Mouse (Mus musculus) limb, embryonic 11.5 days (tissue): Measurements from ENCODE around the gene Arhgef18. TPM values are rescaled to one million over a fixed set of nuclear protein-coding genes. Genes with fewer than 3 reads are reported as not detected.
A peak's percentile ranks its signal among the peaks of the same experiment; 100 is the strongest.

ENCODE experiments used
- ATAC-seq: fragments of 200-750 bp; cut with Nextera tagmentation; 2 replicates; pipeline ENCODE4 v1.8.0; 2017; ENCODE audit warnings: low read depth; ENCODE audit not compliant: insufficient number of reproducible peaks, low FRiP score, low TSS enrichment
- DNase-seq: peaks from one replicate; pipeline ENCODE4 v3.0.0-alpha.2; 2015; ENCODE audit warnings: low spot score
- H3K27ac ChIP-seq: fragments of 300-500 bp; sonication (generic); replicated peaks from 2 replicates; pipeline ENCODE4 v1.5.1; 2014; ENCODE audit warnings: low read depth, mild to moderate bottlenecking, low read length
- H3K27me3 ChIP-seq: fragments of 300-500 bp; sonication (generic); 2 replicates; pipeline ENCODE4 v1.6.1; 2014; ENCODE audit warnings: mild to moderate bottlenecking, low read length, mixed read lengths; ENCODE audit not compliant: control insufficient read depth, insufficient read depth
- H3K36me3 ChIP-seq: fragments of 300-500 bp; sonication (generic); 2 replicates; pipeline ENCODE4 v1.6.1; 2014; ENCODE audit warnings: mild to moderate bottlenecking, low read length, moderate library complexity, mixed read lengths; ENCODE audit not compliant: control insufficient read depth, insufficient read depth
- H3K4me1 ChIP-seq: fragments of 300-500 bp; sonication (generic); 2 replicates; pipeline ENCODE4 v1.6.1; 2014; ENCODE audit warnings: low read length, mixed read lengths; ENCODE audit not compliant: control insufficient read depth, insufficient read depth
- H3K4me2 ChIP-seq: fragments of 300-500 bp; sonication (generic); 2 replicates; pipeline ENCODE4 v1.6.1; 2014; ENCODE audit warnings: low read depth, mild to moderate bottlenecking, moderate library complexity; ENCODE audit not compliant: severe bottlenecking
- H3K4me3 ChIP-seq: fragments of 300-500 bp; sonication (generic); 2 replicates; pipeline ENCODE4 v1.5.1; 2014; ENCODE audit warnings: low read depth, low read length
- H3K9ac ChIP-seq: fragments of 300-500 bp; sonication (generic); 2 replicates; pipeline ENCODE4 v1.6.1; 2014; ENCODE audit warnings: mild to moderate bottlenecking, low read length
- H3K9me3 ChIP-seq: fragments of 300-500 bp; sonication (generic); 2 replicates; pipeline ENCODE4 v1.6.1; 2016; ENCODE audit warnings: low read length; ENCODE audit not compliant: control insufficient read depth
- WGBS: fragments of 180-500 bp; shearing (Covaris S2); extraction: QIAGEN DNeasy Blood & Tissue Kit; methylation state at CpG from one replicate; pipeline ENCODE4 v1.1.7; 2014; 5-methylcytosine and 5-hydroxymethylcytosine counted together
- polyA plus RNA-seq: library from polyadenylated mRNA; unstranded; fragments of >200 nt; fragmentation: Nextera tagmentation; extraction: Ambion mirVana; gene quantifications from 2 replicates; pipeline ENCODE4 v1.2.1, GENCODE M21; 2014

Gene Arhgef18
- polyA plus RNA-seq, 1 experiment from 2014 or later: 8.2 TPM

DNA sequence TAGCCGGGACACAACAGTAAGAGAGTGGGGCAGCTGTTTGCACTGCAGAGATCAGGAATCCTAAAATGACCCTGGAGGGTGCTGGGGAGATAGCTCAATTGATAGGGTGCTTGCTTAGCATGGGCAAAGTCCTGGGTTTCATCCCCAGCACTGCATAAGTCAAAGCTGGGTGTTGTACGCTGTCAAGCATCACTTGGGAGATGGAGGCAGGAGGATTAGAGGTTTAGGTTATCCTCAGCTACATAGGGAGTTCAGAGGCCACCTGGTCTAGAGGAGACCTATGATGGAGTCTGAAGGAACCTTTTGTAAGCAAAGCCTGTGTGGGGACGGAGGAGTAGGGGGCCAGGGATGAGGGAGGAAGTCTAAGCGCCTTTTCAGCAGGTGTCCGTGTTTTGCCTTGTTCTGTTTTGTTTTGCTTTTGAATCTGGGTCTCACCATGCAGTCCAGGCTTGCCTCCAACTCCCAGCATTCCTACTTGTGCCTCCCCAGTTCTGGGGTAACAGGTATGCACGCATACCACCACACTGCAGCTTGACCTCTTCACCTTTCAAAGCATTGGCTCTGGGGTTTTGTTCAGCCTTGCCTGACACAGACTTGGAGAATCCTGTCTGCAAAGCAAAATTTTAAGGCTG lies 38.9 kb upstream of the Arhgef18 start:
- Histone ChIP-seq H3K27ac (no peak overlapping the region), H3K27me3 (no peaks in the 10 kb centered on the region), H3K9ac (no peak overlapping the region), H3K4me2 (no peak overlapping the region), H3K36me3 (no peaks in the 10 kb centered on the region), H3K4me1 (no peaks in the 10 kb centered on the region), H3K9me3 (no peaks in the 10 kb centered on the region; the same call in 1 of the 2 replicates), H3K4me3 (no peak overlapping the region)
- ATAC-seq (no peak), DNase-seq (no peak)
- WGBS: 74% methylated on average over 6 of the region's 6 CpGs

DNA sequence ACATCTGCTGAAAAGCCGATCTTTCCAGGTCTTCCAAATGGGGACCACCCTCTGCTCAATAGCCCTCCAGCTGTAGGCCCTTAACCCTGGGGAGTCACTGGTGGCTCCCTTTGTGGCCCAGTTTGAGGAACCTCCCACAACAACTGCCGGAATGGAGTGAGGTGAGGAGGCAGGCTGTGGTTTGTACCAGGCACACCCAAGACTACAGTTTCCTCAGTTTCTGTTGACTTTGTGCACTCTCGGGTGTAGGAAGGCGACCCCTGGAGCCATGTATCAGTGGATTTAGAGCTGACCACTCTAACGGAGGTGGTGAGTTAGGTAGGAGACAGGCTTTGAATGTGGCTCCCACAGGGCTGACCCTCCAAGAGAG lies 38.4 kb upstream of the Arhgef18 start:
- WGBS: 79% methylated on average over 5 of the region's 5 CpGs

DNA sequence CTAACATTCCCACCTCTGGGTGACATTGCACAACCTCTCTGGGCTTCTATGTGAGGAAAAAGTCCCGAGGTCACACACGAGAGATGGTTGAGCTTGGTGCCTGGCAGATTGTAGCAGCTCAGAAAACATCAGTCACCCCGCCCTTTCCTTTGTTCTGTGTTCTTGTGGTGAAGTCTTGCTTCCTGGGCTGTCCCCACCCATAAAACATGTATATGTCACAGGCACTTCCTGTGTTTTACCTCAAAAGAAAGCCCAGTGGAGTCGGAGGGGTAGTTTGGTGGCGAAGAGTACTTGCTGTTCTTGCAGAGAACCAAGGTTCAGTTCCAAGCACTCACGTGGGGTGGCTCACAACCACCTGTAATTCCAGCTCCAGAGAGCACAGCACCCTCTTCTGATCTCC lies 37.2 kb upstream of the Arhgef18 start:
- H3K36me3 ChIP-seq: no peaks in the 10 kb centered on the region
- no peak overlapping the region for H3K4me2 ChIP-seq
- no peaks in the 10 kb centered on the region for H3K4me1 ChIP-seq
- H3K27me3 ChIP-seq: no peaks in the 10 kb centered on the region
- ATAC-seq: no peak
- H3K9ac ChIP-seq: no peak overlapping the region
- WGBS: 87% methylated on average over 6 of the region's 6 CpGs
- no peak overlapping the region for H3K4me3 ChIP-seq
- no peak for DNase-seq
- H3K27ac ChIP-seq: no peak overlapping the region
- H3K9me3 ChIP-seq: no peaks in the 10 kb centered on the region

More for the DNA sequence above, 38.4 kb upstream of the Arhgef18 start:
- H3K4me3 ChIP-seq: no peak overlapping the region
- no peaks in the 10 kb centered on the region for H3K36me3 ChIP-seq
- DNase-seq (no peak), ATAC-seq (no peak)
- no peaks in the 10 kb centered on the region for H3K4me1 ChIP-seq
- no peak overlapping the region for H3K4me2 ChIP-seq
- no peak overlapping the region for H3K27ac ChIP-seq
- H3K9ac ChIP-seq: no peak overlapping the region
- H3K27me3 ChIP-seq: no peaks in the 10 kb centered on the region
- H3K9me3 ChIP-seq: no peaks in the 10 kb centered on the region; the same call in 1 of the 2 replicates

DNA sequence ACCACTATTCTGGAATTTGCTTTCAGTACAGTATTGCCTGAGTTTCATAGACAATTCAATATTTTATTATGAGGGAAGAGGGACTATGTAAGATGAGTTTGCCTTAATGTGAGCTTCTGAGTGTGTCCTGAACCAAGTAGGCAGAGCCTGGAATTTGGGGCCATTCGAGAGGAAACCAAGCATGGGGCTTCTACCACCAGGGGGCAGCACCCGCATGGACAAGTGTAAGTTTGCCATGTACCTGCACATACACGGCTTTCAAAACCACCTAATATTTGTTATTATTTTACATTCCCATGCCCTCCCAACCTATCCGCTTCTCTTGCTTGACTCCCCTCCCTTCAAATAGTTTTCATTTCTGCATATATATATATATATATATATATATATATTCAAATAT lies 34.7 kb upstream of the Arhgef18 start:
- WGBS: 8% methylated on average over 4 of the region's 4 CpGs
- Histone ChIP-seq H3K4me1 (no peaks in the 10 kb centered on the region), H3K36me3 (no peaks in the 10 kb centered on the region), H3K9ac (no peak overlapping the region), H3K9me3 (no peaks in the 10 kb centered on the region), H3K4me2 (no peak overlapping the region), H3K27me3 (no peaks in the 10 kb centered on the region), H3K27ac (no peak overlapping the region), H3K4me3 (no peak overlapping the region)
- no peak for ATAC-seq
- DNase-seq: peak; percentile 89

DNA sequence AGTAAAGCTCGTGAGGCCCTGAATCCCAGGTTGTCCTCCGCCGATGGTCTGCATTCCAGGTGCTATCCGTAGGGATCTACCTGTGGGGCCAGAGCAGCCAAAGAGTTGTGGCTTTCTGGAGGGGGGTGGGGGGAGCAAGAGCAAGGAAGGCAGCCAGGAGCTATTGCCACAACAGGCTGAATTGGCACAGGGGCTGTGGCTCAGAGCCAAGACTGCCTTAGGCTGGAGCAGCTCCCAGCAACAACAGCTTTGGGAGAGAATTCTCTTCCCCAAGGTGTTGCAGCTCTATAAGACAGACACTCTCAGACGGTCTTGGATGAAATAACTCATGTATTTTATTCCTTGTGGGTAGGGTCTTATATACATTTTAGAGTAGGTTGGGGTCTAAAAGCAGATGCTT lies 25.7 kb upstream of the Arhgef18 start:
- Histone ChIP-seq H3K4me2 (no peak overlapping the region), H3K27me3 (no peaks in the 10 kb centered on the region), H3K27ac (no peak overlapping the region), H3K4me1 (no peaks in the 10 kb centered on the region), H3K4me3 (no peak overlapping the region), H3K9me3 (peaks cover 2% of the 10 kb centered on the region; the same call in 1 of the 2 replicates), H3K36me3 (no peaks in the 10 kb centered on the region), H3K9ac (no peak overlapping the region)
- no peak for DNase-seq
- ATAC-seq: no peak
- 85% methylated on average over 5 of the region's 5 CpGs for WGBS

DNA sequence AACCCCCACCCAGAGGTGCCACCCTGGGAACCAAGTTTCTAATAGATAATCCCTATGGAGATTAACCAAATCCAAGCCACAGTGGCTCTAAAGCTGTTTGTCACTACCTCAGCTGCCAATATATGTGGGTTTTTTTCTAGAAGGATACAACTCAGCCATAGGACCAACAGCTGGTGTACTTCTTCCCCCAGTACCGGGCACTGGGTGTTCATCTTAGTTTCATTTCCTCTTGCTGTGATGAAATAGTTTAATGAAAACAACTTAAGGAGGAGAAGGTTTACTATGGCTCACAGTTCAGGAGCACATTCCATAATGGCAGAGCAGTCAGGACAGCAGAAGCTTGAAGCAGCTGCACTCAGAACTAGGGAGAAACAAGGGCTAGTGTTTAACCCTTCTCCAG lies 24.7 kb upstream of the Arhgef18 start:
- ATAC-seq (no peak), DNase-seq (no peak)
- WGBS: 89% methylated on average over 1 of the region's 1 CpGs
- Histone ChIP-seq H3K27ac (no peak overlapping the region), H3K4me3 (no peak overlapping the region), H3K27me3 (no peaks in the 10 kb centered on the region), H3K9ac (no peak overlapping the region), H3K4me2 (no peak overlapping the region), H3K4me1 (no peaks in the 10 kb centered on the region), H3K9me3 (peaks cover 2% of the 10 kb centered on the region; the same call in 1 of the 2 replicates), H3K36me3 (no peaks in the 10 kb centered on the region)

DNA sequence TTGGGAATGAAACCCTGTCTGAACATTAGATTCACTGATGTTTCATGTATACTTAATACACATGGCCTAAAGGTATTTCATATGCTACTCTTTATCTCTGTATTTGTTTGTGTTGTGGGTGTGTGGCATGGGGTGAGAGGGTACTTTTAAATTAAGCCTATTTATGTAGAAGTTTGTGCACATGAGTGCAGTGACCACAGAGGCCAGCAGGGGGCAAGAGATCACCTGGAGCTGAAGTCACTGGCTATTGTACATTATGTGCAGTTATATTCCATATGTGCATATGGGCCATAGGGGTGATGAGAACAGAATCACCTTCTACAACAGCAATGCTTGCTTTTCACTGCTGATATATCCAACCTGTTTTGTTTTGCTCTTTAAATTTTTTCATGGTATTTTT lies 17.1 kb upstream of the Arhgef18 start:
- no peak overlapping the region for H3K9ac ChIP-seq
- no peak overlapping the region for H3K27ac ChIP-seq
- H3K4me1 ChIP-seq: no peaks in the 10 kb centered on the region
- no peaks in the 10 kb centered on the region for H3K9me3 ChIP-seq
- no peak overlapping the region for H3K4me2 ChIP-seq
- DNase-seq (no peak), ATAC-seq (no peak)
- H3K27me3 ChIP-seq: no peaks in the 10 kb centered on the region
- H3K36me3 ChIP-seq: no peaks in the 10 kb centered on the region
- H3K4me3 ChIP-seq: no peak overlapping the region

DNA sequence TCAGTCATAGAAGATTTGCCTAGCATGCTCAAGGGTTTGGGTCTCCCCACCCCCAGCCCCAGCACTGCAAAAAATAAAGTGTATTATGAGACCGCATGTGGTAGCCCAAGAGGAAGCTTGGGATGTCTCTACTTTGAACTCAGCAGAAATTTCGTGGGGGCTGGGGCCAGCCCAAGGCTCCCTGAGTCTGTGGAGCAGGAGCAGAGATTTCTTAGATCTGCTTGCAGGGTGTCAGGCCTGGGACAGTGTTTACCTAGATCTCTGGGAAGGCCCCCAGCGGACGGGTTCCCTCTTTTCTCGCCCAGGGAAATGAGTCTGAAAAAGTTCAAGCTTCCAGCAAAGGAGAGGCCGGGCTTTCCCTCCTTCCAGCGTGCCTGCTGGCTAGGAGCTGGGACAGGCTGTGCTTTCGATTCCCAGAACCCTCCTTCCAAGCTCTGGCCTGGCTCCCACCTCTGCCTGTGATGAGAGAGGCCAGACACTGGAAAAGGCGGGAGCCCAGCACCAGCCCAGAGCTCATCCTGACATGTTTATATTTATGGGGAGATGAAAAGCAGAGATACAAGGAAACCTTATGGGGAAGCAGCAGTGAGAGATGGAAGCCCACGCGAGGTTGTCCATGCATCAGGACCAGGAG lies 16.0 kb upstream of the Arhgef18 start:
- no peaks in the 10 kb centered on the region for H3K9me3 ChIP-seq
- H3K36me3 ChIP-seq: no peaks in the 10 kb centered on the region
- ATAC-seq: no peak
- no peak overlapping the region for H3K4me3 ChIP-seq
- H3K27ac ChIP-seq: no peak overlapping the region
- no peak overlapping the region for H3K4me2 ChIP-seq
- DNase-seq: no peak
- no peak overlapping the region for H3K9ac ChIP-seq
- H3K27me3 ChIP-seq: no peaks in the 10 kb centered on the region
- WGBS: 50% methylated on average over 11 of the region's 11 CpGs
- no peaks in the 10 kb centered on the region for H3K4me1 ChIP-seq

DNA sequence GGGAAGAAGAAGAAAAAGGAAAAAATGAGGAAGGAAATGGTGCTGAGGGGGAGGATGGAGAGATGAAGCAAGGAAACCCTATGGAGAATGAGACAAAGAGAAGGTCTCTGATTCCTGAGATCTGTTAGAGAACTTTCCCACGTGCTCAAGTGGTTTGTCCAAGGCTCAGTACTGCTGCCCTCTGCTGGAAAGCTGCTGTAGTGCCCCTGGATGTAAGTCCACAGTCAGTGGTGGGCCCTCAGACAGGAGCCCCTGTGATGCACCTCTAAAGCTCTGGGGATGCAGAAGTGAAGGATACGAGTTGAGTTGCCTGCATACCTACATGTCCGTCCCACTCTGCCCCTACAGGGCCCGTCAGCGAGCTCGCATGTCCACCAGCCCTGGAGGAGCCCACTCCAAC lies 5.5 kb upstream of the Arhgef18 start:
- Histone ChIP-seq H3K36me3 (no peaks in the 10 kb centered on the region), H3K4me1 (no peaks in the 10 kb centered on the region), H3K4me2 (no peak overlapping the region), H3K27me3 (no peaks in the 10 kb centered on the region), H3K4me3 (no peak overlapping the region), H3K27ac (no peak overlapping the region), H3K9me3 (no peaks in the 10 kb centered on the region), H3K9ac (no peak overlapping the region)
- DNase-seq (peak; percentile 78), ATAC-seq (0 out of 2 replicates have a peak, but pooled peaks have one; percentile 33)
- 34% methylated on average over 6 of the region's 6 CpGs for WGBS
